Mouse (Mus musculus) MEL (cell line): ENCODE data around the gene Derl3.

ENCODE experiments used
- KAT2A ChIP-seq: conservative IDR thresholded peaks from 2 replicates; pipeline ENCODE4 v1.6.1; 2012; ENCODE audit warnings: low read depth, low read length, improper control_type of control experiment, inconsistent platforms
- SIN3A ChIP-seq: IDR thresholded peaks from 2 replicates; pipeline ENCODE4 v1.6.1; 2012; ENCODE audit warnings: low read length, improper control_type of control experiment, inconsistent platforms
- ZKSCAN1 ChIP-seq: IDR thresholded peaks from 2 replicates; pipeline ENCODE4 v1.6.1; 2012; ENCODE audit warnings: low read depth, mild to moderate bottlenecking, inconsistent platforms, low read length, improper control_type of control experiment, moderate library complexity

DNA sequence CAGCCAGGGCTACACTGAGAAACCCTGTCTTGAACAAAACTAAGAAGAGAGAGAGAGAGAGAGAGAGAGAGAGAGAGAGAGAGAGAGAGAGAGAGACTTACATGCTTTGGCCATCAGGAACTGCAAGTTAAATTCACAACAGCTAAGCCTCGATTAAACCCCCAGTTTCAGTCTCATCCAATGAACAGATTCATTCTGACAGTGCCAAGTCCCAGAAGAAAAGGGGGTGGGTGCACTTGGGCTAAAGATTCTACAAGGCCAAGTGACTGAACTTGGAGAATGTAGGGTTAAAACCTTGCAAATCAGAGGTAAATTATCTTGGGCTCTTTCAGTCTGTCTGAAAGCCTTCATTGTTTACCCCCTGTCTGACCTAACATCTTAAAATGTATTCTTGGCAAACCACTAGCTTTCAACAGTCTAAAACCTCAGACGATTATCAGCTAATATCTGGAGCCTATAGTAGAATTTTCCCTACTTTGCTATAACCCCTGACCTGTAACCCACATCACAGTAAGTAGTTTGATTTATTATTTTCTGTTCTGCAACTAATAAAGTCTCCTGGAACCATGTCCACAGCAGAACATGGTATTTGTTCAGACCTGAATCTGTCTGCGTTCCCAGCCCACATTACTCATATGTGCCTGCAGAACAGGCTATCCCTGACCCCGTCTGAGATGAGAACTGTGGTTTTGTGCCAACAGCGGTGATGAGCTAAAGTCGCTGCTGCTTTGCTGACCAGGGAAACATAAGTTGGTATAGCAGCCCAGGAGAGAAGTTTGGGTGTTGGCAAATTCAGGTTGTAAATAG is 12.2 kb upstream of the Derl3 start:
- no peak for TF ChIP-seq SIN3A
- TF ChIP-seq ZKSCAN1, result no peak
- no peak for TF ChIP-seq KAT2A
